Mouse (Mus musculus) hindbrain, embryonic 16.5 days (tissue): Measurements from ENCODE around the gene Zswim7. TPM values are rescaled to one million over a fixed set of nuclear protein-coding genes. Genes with fewer than 3 reads are reported as not detected.
"Not testable (repeated sequence)": the region's sequence is repeated elsewhere in the genome, so short reads cannot be mapped to it uniquely, and the experiment has no call there.

Experiments
- ATAC-seq: fragments of 200-750 bp; cut with Nextera tagmentation; 2 replicates; pipeline ENCODE4 v1.8.0; 2017; ENCODE audit warnings: moderate TSS enrichment, moderate library complexity
- H3K27ac ChIP-seq: fragments of 300-500 bp; sonication (generic); 2 replicates; pipeline ENCODE4 v1.5.1; 2014; ENCODE audit warnings: low read depth, mild to moderate bottlenecking, control low read depth, low read length, moderate library complexity
- H3K27me3 ChIP-seq: fragments of 300-500 bp; sonication (generic); replicated peaks from 2 replicates; pipeline ENCODE4 v1.6.1; 2014; ENCODE audit warnings: low read length; ENCODE audit not compliant: control insufficient read depth, insufficient read depth
- H3K36me3 ChIP-seq: fragments of 300-500 bp; sonication (generic); 2 replicates; pipeline ENCODE4 v1.6.1; 2014; ENCODE audit warnings: mild to moderate bottlenecking, low read length, moderate library complexity, mixed read lengths; ENCODE audit not compliant: control insufficient read depth, insufficient read depth
- H3K4me1 ChIP-seq: fragments of 300-500 bp; sonication (generic); 2 replicates; pipeline ENCODE4 v1.6.1; 2014; ENCODE audit warnings: low read depth, low read length; ENCODE audit not compliant: control insufficient read depth, insufficient read depth
- H3K4me2 ChIP-seq: fragments of 300-500 bp; sonication (generic); 2 replicates; pipeline ENCODE4 v1.6.1; 2014; ENCODE audit warnings: mild to moderate bottlenecking, low read length, control low read depth, moderate library complexity
- H3K4me3 ChIP-seq: fragments of 300-500 bp; sonication (generic); 2 replicates; pipeline ENCODE4 v1.5.1; 2014; ENCODE audit warnings: mild to moderate bottlenecking, low read length, control low read depth, moderate library complexity
- H3K9ac ChIP-seq: fragments of 300-500 bp; sonication (generic); 2 replicates; pipeline ENCODE4 v1.6.1; 2014; ENCODE audit warnings: low read depth, mild to moderate bottlenecking, control low read depth, low read length, moderate library complexity
- H3K9me3 ChIP-seq: fragments of 300-500 bp; sonication (generic); 2 replicates; pipeline ENCODE4 v1.6.1; 2014; ENCODE audit warnings: mild to moderate bottlenecking, low read length, moderate library complexity; ENCODE audit not compliant: control insufficient read depth
- WGBS: fragments of 180-500 bp; shearing (Covaris S2); extraction: QIAGEN DNeasy Blood & Tissue Kit; methylation state at CpG from one replicate; pipeline ENCODE4 v1.1.7; 2014; 5-methylcytosine and 5-hydroxymethylcytosine counted together
- polyA plus RNA-seq: library from polyadenylated mRNA; unstranded; fragments of >200 nt; fragmentation: Nextera tagmentation; extraction: Ambion mirVana; gene quantifications from 2 replicates; pipeline ENCODE4 v1.2.1, GENCODE M21; 2015

The Zswim7 gene
- polyA plus RNA-seq, 1 experiment from 2014 or later = 21.9 TPM

- Histone ChIP-seq H3K27me3 (no peaks in the 10 kb centered on the region), H3K4me3 (no peak overlapping the region), H3K27ac (no peak overlapping the region), H3K4me2 (no peak overlapping the region), H3K36me3 (peaks cover 26% of the 10 kb centered on the region), H3K9ac (no peak overlapping the region), H3K4me1 (no peaks in the 10 kb centered on the region), H3K9me3 (no peaks in the 10 kb centered on the region)
- 95% methylated on average over 1 of the region's 1 CpGs for WGBS
- no peak for ATAC-seq
Measured at GRCm38 (mm10) chr11:62287700-62288099, 6.5 kb upstream of the Zswim7 start.

GRCm38 (mm10) chr11:62285020-62285419 lies 3.8 kb upstream of the Zswim7 start:
- H3K4me2 ChIP-seq = no peak overlapping the region
- no peak overlapping the region for H3K9ac ChIP-seq
- 91% methylated on average over 8 of the region's 8 CpGs for WGBS
- H3K4me3 ChIP-seq = no peak overlapping the region
- no peak overlapping the region for H3K27ac ChIP-seq
- ATAC-seq = no peak
- peaks cover 22% of the 10 kb centered on the region for H3K36me3 ChIP-seq
- H3K27me3 ChIP-seq = no peaks in the 10 kb centered on the region
- peaks cover 3% of the 10 kb centered on the region; the same call in 1 of the 2 replicates for H3K4me1 ChIP-seq
- H3K9me3 ChIP-seq = no peaks in the 10 kb centered on the region

- ATAC-seq, H3K4me3 ChIP-seq, H3K9ac ChIP-seq, H3K27me3 ChIP-seq, H3K4me2 ChIP-seq, H3K27ac ChIP-seq, H3K9me3 ChIP-seq, H3K4me1 ChIP-seq: not testable (repeated sequence)
- H3K36me3 ChIP-seq = peaks cover 19% of the 10 kb centered on the region
- 88% methylated on average over 3 of the region's 3 CpGs for WGBS
Measured at GRCm38 (mm10) chr11:62284020-62284419, 2.8 kb upstream of the Zswim7 start.

- Histone ChIP-seq H3K9ac (peak overlapping the region; percentile 95), H3K4me1 (peaks cover 3% of the 10 kb centered on the region; the same call in 1 of the 2 replicates), H3K9me3 (no peaks in the 10 kb centered on the region), H3K27ac (peak overlapping the region; percentile 92), H3K4me3 (peak overlapping the region; percentile 94), H3K36me3 (peaks cover 16% of the 10 kb centered on the region), H3K27me3 (no peaks in the 10 kb centered on the region), H3K4me2 (peak overlapping the region; percentile 73)
- WGBS = under 1% methylated on average over 41 of the region's 57 CpGs
- ATAC-seq = peak; percentile 76
Measured at GRCm38 (mm10) chr11:62281601-62281997, 424 bp upstream of the Zswim7 start.

GRCm38 (mm10) chr11:62278027-62278426 lies 3.1 kb downstream of the Zswim7 start:
- ATAC-seq = no peak
- no peaks in the 10 kb centered on the region for H3K9me3 ChIP-seq
- H3K36me3 ChIP-seq = peaks cover under 1% of the 10 kb centered on the region; the same call in 1 of the 2 replicates
- H3K4me3 ChIP-seq = no peak overlapping the region
- H3K9ac ChIP-seq = no peak overlapping the region
- 18% methylated on average over 5 of the region's 5 CpGs for WGBS
- H3K4me1 ChIP-seq = peaks cover 3% of the 10 kb centered on the region; the same call in 1 of the 2 replicates
- H3K27me3 ChIP-seq = no peaks in the 10 kb centered on the region
- no peak overlapping the region for H3K27ac ChIP-seq
- H3K4me2 ChIP-seq = no peak overlapping the region

GRCm38 (mm10) chr11:62277086-62277485 lies 4.1 kb downstream of the Zswim7 start:
- H3K9ac ChIP-seq = no peak overlapping the region
- no peaks in the 10 kb centered on the region for H3K36me3 ChIP-seq
- no peak overlapping the region for H3K4me2 ChIP-seq
- peaks cover under 1% of the 10 kb centered on the region; the same call in 1 of the 2 replicates for H3K4me1 ChIP-seq
- H3K27ac ChIP-seq = no peak overlapping the region
- ATAC-seq = no peak
- 61% methylated on average over 8 of the region's 8 CpGs for WGBS
- H3K9me3 ChIP-seq = no peaks in the 10 kb centered on the region
- no peak overlapping the region for H3K4me3 ChIP-seq
- H3K27me3 ChIP-seq = no peaks in the 10 kb centered on the region

GRCm38 (mm10) chr11:62270851-62271250 lies 10.3 kb downstream of the Zswim7 start:
- Histone ChIP-seq H3K27ac (no peak overlapping the region), H3K4me1 (peaks cover 9% of the 10 kb centered on the region), H3K9me3 (no peaks in the 10 kb centered on the region), H3K4me3 (no peak overlapping the region), H3K4me2 (no peak overlapping the region), H3K9ac (no peak overlapping the region), H3K36me3 (no peaks in the 10 kb centered on the region), H3K27me3 (no peaks in the 10 kb centered on the region)
- WGBS = 66% methylated on average over 5 of the region's 5 CpGs
- no peak for ATAC-seq

- no peaks in the 10 kb centered on the region for H3K27me3 ChIP-seq
- H3K9ac ChIP-seq = no peak overlapping the region
- no peaks in the 10 kb centered on the region for H3K36me3 ChIP-seq
- no peak for ATAC-seq
- no peak overlapping the region for H3K4me2 ChIP-seq
- no peaks in the 10 kb centered on the region for H3K9me3 ChIP-seq
- H3K4me1 ChIP-seq = peaks cover 9% of the 10 kb centered on the region
- no peak overlapping the region for H3K27ac ChIP-seq
- H3K4me3 ChIP-seq = no peak overlapping the region
- 77% methylated on average over 12 of the region's 12 CpGs for WGBS
Measured at GRCm38 (mm10) chr11:62269097-62269496, 12.1 kb downstream of the Zswim7 start.

- no peak overlapping the region for H3K4me2 ChIP-seq
- no peaks in the 10 kb centered on the region for H3K27me3 ChIP-seq
- no peak overlapping the region for H3K27ac ChIP-seq
- no peak overlapping the region for H3K4me3 ChIP-seq
- 84% methylated on average over 8 of the region's 8 CpGs for WGBS
- no peak for ATAC-seq
- peaks cover 9% of the 10 kb centered on the region for H3K4me1 ChIP-seq
- no peak overlapping the region for H3K9ac ChIP-seq
- H3K9me3 ChIP-seq = no peaks in the 10 kb centered on the region
- H3K36me3 ChIP-seq = no peaks in the 10 kb centered on the region
Measured at GRCm38 (mm10) chr11:62268381-62268780, 12.8 kb downstream of the Zswim7 start.
